Mouse (Mus musculus) liver, embryonic 11.5 days (tissue): ENCODE measurements at regions not wholly inside any gene's neighbourhood (a gene's known extent, or its start where the extent isn't known, plus 50 kb on each side); places are given as distances from the start of the nearest gene placed in this dataset.

Source experiments
- ATAC-seq: fragments of 200-750 bp; cut with Nextera tagmentation; replicated peaks from 2 replicates; pipeline ENCODE4 v1.8.0; 2017; ENCODE audit warnings: moderate number of reproducible peaks, mild to moderate bottlenecking, moderate TSS enrichment, moderate library complexity; ENCODE audit not compliant: low FRiP score
- DNase-seq: peaks from one replicate; pipeline ENCODE4 v3.0.0-alpha.2; 2017; ENCODE audit warnings: low spot score
- H3K27ac ChIP-seq: fragments of 300-500 bp; sonication (generic); 2 replicates; pipeline ENCODE4 v1.5.1; 2014; ENCODE audit warnings: mild to moderate bottlenecking, low read depth, low read length, control low read depth
- H3K27me3 ChIP-seq: fragments of 300-500 bp; sonication (generic); replicated peaks from 2 replicates; pipeline ENCODE4 v1.6.1; 2014; ENCODE audit warnings: low read length, mixed read lengths; ENCODE audit not compliant: control insufficient read depth, insufficient read depth
- H3K36me3 ChIP-seq: fragments of 300-500 bp; sonication (generic); 2 replicates; pipeline ENCODE4 v1.6.1; 2014; ENCODE audit warnings: mild to moderate bottlenecking, low read length, moderate library complexity, mixed read lengths; ENCODE audit not compliant: control insufficient read depth, insufficient read depth
- H3K4me1 ChIP-seq: fragments of 300-500 bp; sonication (generic); replicated peaks from 2 replicates; pipeline ENCODE4 v1.6.1; 2014; ENCODE audit warnings: low read length, mixed read lengths; ENCODE audit not compliant: control insufficient read depth, insufficient read depth
- H3K4me2 ChIP-seq: fragments of 300-500 bp; sonication (generic); 2 replicates; pipeline ENCODE4 v1.6.1; 2014; ENCODE audit warnings: mild to moderate bottlenecking, control low read depth, moderate library complexity
- H3K4me3 ChIP-seq: fragments of 300-500 bp; sonication (generic); 2 replicates; pipeline ENCODE4 v1.5.1; 2014; ENCODE audit warnings: low read depth, low read length, control low read depth
- H3K9ac ChIP-seq: fragments of 300-500 bp; sonication (generic); 2 replicates; pipeline ENCODE4 v1.6.1; 2014; ENCODE audit warnings: low read depth, low read length, control low read depth
- H3K9me3 ChIP-seq: fragments of 300-500 bp; sonication (generic); 2 replicates; pipeline ENCODE4 v1.6.1; 2016; ENCODE audit warnings: low read length, inconsistent platforms, mixed read lengths; ENCODE audit not compliant: control insufficient read depth
- WGBS: fragments of 180-500 bp; shearing (Covaris S2); extraction: QIAGEN DNeasy Blood & Tissue Kit; methylation state at CpG from one replicate; pipeline ENCODE4 v1.1.7; 2014; 5-methylcytosine and 5-hydroxymethylcytosine counted together

GRCm38 (mm10) chr12:77749438-77750007 lies 444.5 kb upstream of the Gm6657 start:
- ATAC-seq (no peak), DNase-seq (no peak)
- no peaks in the 10 kb centered on the region for H3K27me3 ChIP-seq
- H3K4me2 ChIP-seq = no peak overlapping the region
- no peaks in the 10 kb centered on the region for H3K4me1 ChIP-seq
- H3K36me3 ChIP-seq = no peaks in the 10 kb centered on the region
- H3K9me3 ChIP-seq = no peaks in the 10 kb centered on the region
- no peak overlapping the region for H3K27ac ChIP-seq
- H3K4me3 ChIP-seq = no peak overlapping the region
- no peak overlapping the region for H3K9ac ChIP-seq
- 77% methylated on average over 3 of the region's 3 CpGs for WGBS

GRCm38 (mm10) chr12:77752181-77752580 lies 441.9 kb upstream of the Gm6657 start:
- H3K4me2 ChIP-seq = no peak overlapping the region
- no peak overlapping the region for H3K9ac ChIP-seq
- 0 out of 2 replicates have a peak, but pooled peaks cover 2% of the 10 kb centered on the region for H3K4me1 ChIP-seq
- DNase-seq (no peak), ATAC-seq (no peak)
- H3K27ac ChIP-seq = no peak overlapping the region
- H3K36me3 ChIP-seq = no peaks in the 10 kb centered on the region
- no peaks in the 10 kb centered on the region for H3K27me3 ChIP-seq
- no peaks in the 10 kb centered on the region for H3K9me3 ChIP-seq
- 72% methylated on average over 5 of the region's 5 CpGs for WGBS
- H3K4me3 ChIP-seq = no peak overlapping the region

- Histone ChIP-seq H3K36me3 (no peaks in the 10 kb centered on the region), H3K9ac (no peak overlapping the region), H3K4me2 (no peak overlapping the region), H3K4me1 (0 out of 2 replicates have a peak, but pooled peaks cover 2% of the 10 kb centered on the region), H3K27ac (no peak overlapping the region), H3K4me3 (no peak overlapping the region), H3K27me3 (no peaks in the 10 kb centered on the region), H3K9me3 (no peaks in the 10 kb centered on the region)
- WGBS = 37% methylated on average over 7 of the region's 7 CpGs
- DNase-seq (no peak), ATAC-seq (no peak)
These were observed 438.0 kb upstream of the Gm6657 start for GRCm38 (mm10) chr12:77756021-77756420.

GRCm38 (mm10) chr12:77760976-77761375 lies 433.1 kb upstream of the Gm6657 start:
- no peaks in the 10 kb centered on the region for H3K36me3 ChIP-seq
- H3K4me2 ChIP-seq = no peak overlapping the region
- H3K9me3 ChIP-seq = no peaks in the 10 kb centered on the region
- ATAC-seq (no peak), DNase-seq (no peak)
- H3K9ac ChIP-seq = no peak overlapping the region
- no peak overlapping the region for H3K27ac ChIP-seq
- 79% methylated on average over 3 of the region's 3 CpGs for WGBS
- H3K4me3 ChIP-seq = no peak overlapping the region
- H3K4me1 ChIP-seq = 0 out of 2 replicates have a peak, but pooled peaks cover 2% of the 10 kb centered on the region
- H3K27me3 ChIP-seq = no peaks in the 10 kb centered on the region

- no peak overlapping the region for H3K4me2 ChIP-seq
- DNase-seq (no peak), ATAC-seq (no peak)
- no peak overlapping the region for H3K27ac ChIP-seq
- H3K4me1 ChIP-seq = no peaks in the 10 kb centered on the region
- H3K36me3 ChIP-seq = no peaks in the 10 kb centered on the region
- H3K9me3 ChIP-seq = no peaks in the 10 kb centered on the region
- WGBS = 83% methylated on average over 6 of the region's 6 CpGs
- no peak overlapping the region for H3K4me3 ChIP-seq
- no peak overlapping the region for H3K9ac ChIP-seq
- no peaks in the 10 kb centered on the region for H3K27me3 ChIP-seq
These were observed 418.0 kb upstream of the Gm6657 start for GRCm38 (mm10) chr12:77776011-77776546.

- 73% methylated on average over 8 of the region's 8 CpGs for WGBS
- H3K4me1 ChIP-seq = no peaks in the 10 kb centered on the region
These were observed 417.3 kb upstream of the Gm6657 start for GRCm38 (mm10) chr12:77776755-77777154.

GRCm38 (mm10) chr12:77780885-77781698 lies 412.9 kb upstream of the Gm6657 start:
- peak overlapping the region; percentile 54 for H3K4me2 ChIP-seq
- 0 out of 2 replicates have a peak overlapping the region, but pooled peaks have one; percentile 17 for H3K4me3 ChIP-seq
- H3K27me3 ChIP-seq = no peaks in the 10 kb centered on the region
- no peaks in the 10 kb centered on the region for H3K9me3 ChIP-seq
- no peaks in the 10 kb centered on the region for H3K4me1 ChIP-seq
- no peak overlapping the region for H3K27ac ChIP-seq
- DNase-seq (peak; percentile 82), ATAC-seq (peak; percentile 61; the same call in 1 of the 2 replicates)
- no peak overlapping the region; the same call in 1 of the 2 replicates for H3K9ac ChIP-seq
- no peaks in the 10 kb centered on the region for H3K36me3 ChIP-seq
- WGBS = 40% methylated on average over 20 of the region's 20 CpGs

More at GRCm38 (mm10) chr12:77776755-77777154, 417.3 kb upstream of the Gm6657 start:
- DNase-seq (no peak), ATAC-seq (no peak)
- no peak overlapping the region for H3K4me2 ChIP-seq
- H3K27ac ChIP-seq = no peak overlapping the region
- no peak overlapping the region for H3K4me3 ChIP-seq
- no peaks in the 10 kb centered on the region for H3K27me3 ChIP-seq
- no peaks in the 10 kb centered on the region for H3K36me3 ChIP-seq
- no peak overlapping the region for H3K9ac ChIP-seq
- no peaks in the 10 kb centered on the region for H3K9me3 ChIP-seq

GRCm38 (mm10) chr12:77783909-77784308 lies 410.1 kb upstream of the Gm6657 start:
- Histone ChIP-seq H3K9me3 (no peaks in the 10 kb centered on the region), H3K9ac (no peak overlapping the region), H3K4me3 (no peak overlapping the region), H3K36me3 (no peaks in the 10 kb centered on the region), H3K4me1 (no peaks in the 10 kb centered on the region), H3K27me3 (no peaks in the 10 kb centered on the region), H3K27ac (no peak overlapping the region), H3K4me2 (no peak overlapping the region)
- ATAC-seq (no peak), DNase-seq (no peak)
- WGBS = 77% methylated on average over 9 of the region's 9 CpGs
